Mouse (Mus musculus): ENCODE measurements around the gene Trappc6a. TPM values are rescaled to one million over a fixed set of nuclear protein-coding genes. Genes with fewer than 3 reads are reported as not detected.

The Trappc6a gene
- polyA plus RNA-seq, 1 experiment from 2014 or later: 51.7 TPM

DNA sequence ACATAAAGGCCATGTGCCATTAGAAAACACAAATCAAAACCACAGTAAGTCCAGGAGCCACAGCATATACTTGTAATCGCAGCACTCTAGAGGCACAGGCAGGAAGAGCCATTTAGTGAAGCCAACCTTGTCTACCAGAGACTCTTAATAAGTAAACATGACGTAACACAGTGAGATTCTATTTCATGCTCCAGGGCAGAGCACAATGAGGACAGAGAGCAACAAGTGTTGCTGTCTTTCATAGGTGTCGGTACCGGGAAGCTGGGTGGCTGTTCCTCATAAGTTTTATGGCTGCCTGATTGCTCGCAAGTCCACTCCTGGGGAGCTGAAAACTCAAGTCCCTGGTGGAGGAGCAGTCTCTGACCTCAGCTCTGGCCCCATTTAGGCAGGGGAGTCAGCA lies 43.4 kb downstream of the Trappc6a start:
- no peaks in the 10 kb centered on the region; the same call in 1 of the 2 replicates for H3K36me3 ChIP-seq (replicated peaks; ENCODE audit: control insufficient read depth, insufficient read depth, low read depth, low read length)
- no peak overlapping the region for H3K27ac ChIP-seq (replicated peaks; ENCODE audit: low read depth, low read length)
- no peak overlapping the region for H3K4me3 ChIP-seq (ENCODE audit: low read depth, low read length)
- no peaks in the 10 kb centered on the region for H3K27me3 ChIP-seq (ENCODE audit: control insufficient read depth, insufficient read depth, low read length)
- H3K9me3 ChIP-seq (replicated peaks; ENCODE audit: control insufficient read depth, low read length): no peaks in the 10 kb centered on the region
- H3K4me2 ChIP-seq (ENCODE audit: low read depth, low read length): no peak overlapping the region
- 86% methylated on average over 5 of the region's 5 CpGs for WGBS
- DNase-seq (ENCODE audit: low spot score): no peak
- H3K9ac ChIP-seq (replicated peaks; ENCODE audit: low read length): no peak overlapping the region
- no peaks in the 10 kb centered on the region for H3K4me1 ChIP-seq (ENCODE audit: control insufficient read depth, insufficient read depth, low read length)
- no peak for ATAC-seq (replicated peaks; ENCODE audit: insufficient number of reproducible peaks, low FRiP score, low TSS enrichment, low read depth)

DNA sequence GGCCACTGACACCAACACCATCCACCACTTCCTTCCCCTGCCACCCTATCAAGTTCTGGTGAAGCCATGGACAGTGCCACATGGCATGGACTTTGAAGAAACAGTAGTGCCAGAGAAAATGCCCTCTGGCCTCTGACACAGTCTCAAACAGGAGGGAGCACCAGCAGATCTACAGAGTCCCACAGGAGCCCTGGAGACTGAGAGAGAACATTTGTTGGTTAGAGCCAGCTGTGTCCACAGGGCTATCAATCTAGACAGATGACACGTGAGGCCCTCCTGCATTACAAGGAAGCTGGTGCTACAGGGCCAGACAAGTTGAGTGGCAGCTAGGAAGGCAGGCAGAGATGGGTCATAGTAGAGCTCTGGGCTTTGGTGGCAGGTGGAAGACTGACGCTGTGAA lies 44.2 kb downstream of the Trappc6a start:
- H3K27ac ChIP-seq (replicated peaks; ENCODE audit: low read depth, low read length): no peak overlapping the region
- no peaks in the 10 kb centered on the region for H3K9me3 ChIP-seq (replicated peaks; ENCODE audit: control insufficient read depth, low read length)
- no peak for DNase-seq (ENCODE audit: low spot score)
- no peaks in the 10 kb centered on the region for H3K4me1 ChIP-seq (ENCODE audit: control insufficient read depth, insufficient read depth, low read length)
- ATAC-seq (replicated peaks; ENCODE audit: insufficient number of reproducible peaks, low FRiP score, low TSS enrichment, low read depth): no peak
- H3K4me3 ChIP-seq (ENCODE audit: low read depth, low read length): no peak overlapping the region
- no peaks in the 10 kb centered on the region; the same call in 1 of the 2 replicates for H3K36me3 ChIP-seq (replicated peaks; ENCODE audit: control insufficient read depth, insufficient read depth, low read depth, low read length)
- no peak overlapping the region for H3K4me2 ChIP-seq (ENCODE audit: low read depth, low read length)
- no peak overlapping the region for H3K9ac ChIP-seq (replicated peaks; ENCODE audit: low read length)
- H3K27me3 ChIP-seq (ENCODE audit: control insufficient read depth, insufficient read depth, low read length): no peaks in the 10 kb centered on the region
- 79% methylated on average over 2 of the region's 2 CpGs for WGBS

DNA sequence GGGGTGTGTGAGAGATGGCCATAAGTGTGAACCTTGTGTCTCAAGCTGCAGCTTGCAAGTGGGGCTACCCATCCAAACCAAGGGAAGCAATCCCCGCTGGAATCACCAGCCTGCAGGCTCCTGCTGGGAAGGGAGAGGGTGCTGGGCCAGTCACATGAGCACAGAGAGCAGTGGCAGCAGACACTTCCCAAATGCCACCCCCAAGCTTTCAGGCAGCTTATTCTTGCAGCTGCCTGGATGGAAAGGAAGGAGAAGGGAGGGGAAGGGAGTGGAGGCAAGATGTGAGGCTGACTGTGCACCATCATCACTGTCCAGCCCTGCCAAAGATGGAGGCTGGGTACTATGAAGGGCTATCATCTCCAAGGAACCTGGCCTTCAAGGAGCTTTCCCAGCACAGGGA lies 46.0 kb downstream of the Trappc6a start:
- H3K9ac ChIP-seq (replicated peaks; ENCODE audit: low read length): no peak overlapping the region
- no peak for ATAC-seq (replicated peaks; ENCODE audit: insufficient number of reproducible peaks, low FRiP score, low TSS enrichment, low read depth)
- H3K9me3 ChIP-seq (replicated peaks; ENCODE audit: control insufficient read depth, low read length): no peaks in the 10 kb centered on the region
- no peaks in the 10 kb centered on the region for H3K27me3 ChIP-seq (ENCODE audit: control insufficient read depth, insufficient read depth, low read length)
- DNase-seq (ENCODE audit: low spot score): no peak
- 93% methylated on average over 1 of the region's 1 CpGs for WGBS
- no peak overlapping the region for H3K27ac ChIP-seq (replicated peaks; ENCODE audit: low read depth, low read length)
- peaks cover 2% of the 10 kb centered on the region; the same call in 1 of the 2 replicates for H3K4me1 ChIP-seq (ENCODE audit: control insufficient read depth, insufficient read depth, low read length)
- no peak overlapping the region for H3K4me3 ChIP-seq (ENCODE audit: low read depth, low read length)
- no peak overlapping the region for H3K4me2 ChIP-seq (ENCODE audit: low read depth, low read length)
- H3K36me3 ChIP-seq (replicated peaks; ENCODE audit: control insufficient read depth, insufficient read depth, low read depth, low read length): no peaks in the 10 kb centered on the region; the same call in 1 of the 2 replicates

DNA sequence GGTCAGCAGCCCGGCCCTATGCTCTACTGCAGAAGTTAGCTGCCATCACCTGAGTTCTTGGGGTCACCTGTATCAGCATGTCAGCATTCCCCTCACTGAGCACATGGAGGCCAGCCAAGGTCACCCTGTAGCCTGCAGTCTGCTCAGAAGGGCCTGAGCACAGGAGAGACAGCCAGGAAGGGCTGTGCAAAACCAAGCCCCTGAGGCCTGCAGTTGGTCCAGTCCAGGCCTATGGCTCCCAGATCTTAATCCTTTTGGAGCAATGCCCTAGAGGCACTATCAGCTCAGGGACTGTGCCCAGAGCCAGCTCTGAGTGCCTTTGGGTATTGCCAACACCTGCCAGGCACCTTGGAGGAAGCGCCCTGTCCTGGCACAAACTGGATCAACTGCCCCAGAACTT lies 48.9 kb downstream of the Trappc6a start:
- DNase-seq (ENCODE audit: low spot score): no peak
- no peak overlapping the region for H3K27ac ChIP-seq (replicated peaks; ENCODE audit: low read depth, low read length)
- H3K27me3 ChIP-seq (ENCODE audit: control insufficient read depth, insufficient read depth, low read length): no peaks in the 10 kb centered on the region
- WGBS: 100% methylated on average over 2 of the region's 2 CpGs
- H3K9ac ChIP-seq (replicated peaks; ENCODE audit: low read length): no peak overlapping the region
- H3K4me2 ChIP-seq (ENCODE audit: low read depth, low read length): no peak overlapping the region
- H3K36me3 ChIP-seq (replicated peaks; ENCODE audit: control insufficient read depth, insufficient read depth, low read depth, low read length): no peaks in the 10 kb centered on the region; the same call in 1 of the 2 replicates
- ATAC-seq (replicated peaks; ENCODE audit: insufficient number of reproducible peaks, low FRiP score, low TSS enrichment, low read depth): no peak
- no peak overlapping the region for H3K4me3 ChIP-seq (ENCODE audit: low read depth, low read length)
- H3K9me3 ChIP-seq (replicated peaks; ENCODE audit: control insufficient read depth, low read length): no peaks in the 10 kb centered on the region
- H3K4me1 ChIP-seq (ENCODE audit: control insufficient read depth, insufficient read depth, low read length): peaks cover 12% of the 10 kb centered on the region

DNA sequence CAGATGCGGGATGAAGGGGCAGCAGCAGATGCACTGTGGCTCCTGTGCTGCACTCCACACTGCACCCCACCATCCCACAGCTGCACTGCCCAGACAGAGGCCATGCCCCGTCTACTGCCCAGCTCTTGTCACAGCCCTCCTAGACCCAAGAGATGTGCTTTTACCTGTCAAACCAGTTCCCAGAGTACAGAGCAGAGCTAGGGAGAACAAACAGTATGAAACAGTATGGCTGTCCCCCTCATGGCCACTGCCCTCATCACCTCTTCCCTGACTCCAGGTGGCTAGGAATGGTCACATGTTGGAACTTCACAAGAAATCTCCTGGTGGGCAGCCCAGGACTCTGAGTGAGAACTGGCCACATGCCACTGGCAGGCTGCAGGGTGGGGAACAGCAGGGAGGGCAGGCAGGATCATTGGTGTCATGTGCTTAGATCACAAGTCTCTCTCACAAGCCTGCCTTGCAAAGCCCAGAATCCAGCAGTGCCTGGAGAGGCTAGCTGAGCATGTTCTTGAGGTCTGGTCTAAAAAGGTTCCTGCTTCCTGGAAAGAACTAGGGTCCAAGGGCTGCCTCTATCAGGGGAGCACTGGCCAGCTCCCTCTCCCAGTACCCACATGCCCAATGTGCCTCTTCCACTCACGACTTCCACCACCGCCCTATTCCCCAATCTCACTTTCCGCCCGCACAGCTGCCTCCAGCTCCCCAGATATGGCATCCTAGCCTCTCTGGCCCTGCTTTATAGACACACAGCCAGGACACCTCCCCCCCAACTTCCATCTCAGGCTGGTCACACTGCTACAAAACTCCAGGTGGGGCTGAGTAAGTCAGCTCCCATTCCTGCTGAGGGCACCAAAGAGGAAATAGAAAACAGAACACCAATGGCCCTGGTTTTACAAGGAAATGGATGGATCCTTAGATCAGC lies 50.0 kb downstream of the Trappc6a start:
- no peak overlapping the region for H3K4me3 ChIP-seq (ENCODE audit: low read depth, low read length)
- no peaks in the 10 kb centered on the region for H3K27me3 ChIP-seq (ENCODE audit: control insufficient read depth, insufficient read depth, low read length)
- DNase-seq (ENCODE audit: low spot score) (no peak), ATAC-seq (replicated peaks; ENCODE audit: insufficient number of reproducible peaks, low FRiP score, low TSS enrichment, low read depth) (no peak)
- no peaks in the 10 kb centered on the region; the same call in 1 of the 2 replicates for H3K36me3 ChIP-seq (replicated peaks; ENCODE audit: control insufficient read depth, insufficient read depth, low read depth, low read length)
- no peak overlapping the region for H3K27ac ChIP-seq (replicated peaks; ENCODE audit: low read depth, low read length)
- no peak overlapping the region for H3K4me2 ChIP-seq (ENCODE audit: low read depth, low read length)
- no peaks in the 10 kb centered on the region for H3K9me3 ChIP-seq (replicated peaks; ENCODE audit: control insufficient read depth, low read length)
- no peak overlapping the region for H3K9ac ChIP-seq (replicated peaks; ENCODE audit: low read length)
- 89% methylated on average over 6 of the region's 6 CpGs for WGBS
- peaks cover 12% of the 10 kb centered on the region for H3K4me1 ChIP-seq (ENCODE audit: control insufficient read depth, insufficient read depth, low read length)

DNA sequence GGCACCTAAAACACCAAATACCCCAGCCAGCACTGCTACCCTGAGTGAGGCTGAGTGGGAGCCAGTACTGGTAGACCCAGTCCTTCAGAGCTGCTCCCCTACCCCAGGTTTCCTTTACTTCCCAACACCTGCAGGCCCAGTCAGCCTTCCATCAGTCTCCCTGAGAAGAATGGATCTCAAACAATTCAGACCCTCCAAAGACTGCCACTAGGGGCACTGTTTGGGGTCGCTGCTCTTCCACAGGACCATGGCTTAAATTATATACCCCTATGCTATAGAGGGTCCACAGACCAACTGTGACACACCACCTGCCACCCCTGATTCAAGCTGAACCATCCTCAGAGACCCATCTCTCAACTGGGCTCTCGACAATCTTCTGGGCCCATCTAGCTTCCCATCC lies 50.8 kb downstream of the Trappc6a start:
- Histone ChIP-seq H3K27me3 (ENCODE audit: control insufficient read depth, insufficient read depth, low read length) (no peaks in the 10 kb centered on the region), H3K27ac (replicated peaks; ENCODE audit: low read depth, low read length) (no peak overlapping the region), H3K4me2 (ENCODE audit: low read depth, low read length) (no peak overlapping the region), H3K4me1 (ENCODE audit: control insufficient read depth, insufficient read depth, low read length) (peaks cover 12% of the 10 kb centered on the region), H3K9ac (replicated peaks; ENCODE audit: low read length) (no peak overlapping the region), H3K4me3 (ENCODE audit: low read depth, low read length) (no peak overlapping the region; the same call in 1 of the 2 replicates), H3K36me3 (replicated peaks; ENCODE audit: control insufficient read depth, insufficient read depth, low read depth, low read length) (no peaks in the 10 kb centered on the region; the same call in 1 of the 2 replicates), H3K9me3 (replicated peaks; ENCODE audit: control insufficient read depth, low read length) (no peaks in the 10 kb centered on the region)
- 42% methylated on average over 2 of the region's 2 CpGs for WGBS
- DNase-seq (ENCODE audit: low spot score) (peak; percentile 73), ATAC-seq (replicated peaks; ENCODE audit: insufficient number of reproducible peaks, low FRiP score, low TSS enrichment, low read depth) (no peak)

DNA sequence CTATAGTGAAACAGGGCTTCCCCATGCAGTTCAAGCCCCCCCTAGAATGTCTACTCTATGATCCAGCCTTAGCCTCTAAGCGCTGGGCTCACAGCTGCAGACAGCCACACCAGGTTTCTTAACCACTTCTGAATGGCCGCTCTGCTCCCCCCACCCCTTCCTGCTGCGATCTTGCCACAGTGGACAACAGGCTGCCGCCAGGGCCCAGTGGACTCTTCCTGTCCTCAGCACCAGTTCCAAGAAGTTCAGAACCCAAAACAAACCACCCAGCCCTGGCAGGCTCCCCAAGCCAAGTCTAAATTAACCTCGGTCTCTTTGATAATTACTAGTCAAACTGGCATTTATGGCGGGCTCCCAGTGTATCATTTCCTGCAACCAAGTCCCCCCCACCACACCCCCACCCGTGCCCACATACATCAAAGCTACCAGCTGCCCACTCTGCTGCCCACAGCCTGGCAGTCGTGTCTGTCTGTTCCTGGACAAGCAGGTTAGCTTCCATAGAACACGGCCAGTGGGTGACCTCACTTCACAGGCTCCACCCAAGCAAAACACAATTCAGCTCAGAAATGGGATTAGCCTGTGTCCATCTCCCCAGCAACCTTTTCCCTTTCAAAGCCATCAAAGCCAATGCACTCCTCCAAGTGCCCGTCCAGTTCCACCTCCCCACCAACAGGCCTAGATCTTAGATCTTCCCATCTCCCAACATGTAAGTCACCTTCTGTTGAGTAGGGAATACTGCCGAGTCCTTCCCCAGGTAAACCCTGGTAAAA lies 52.5 kb downstream of the Trappc6a start:
- DNase-seq (ENCODE audit: low spot score): no peak
- peaks cover 8% of the 10 kb centered on the region for H3K36me3 ChIP-seq (replicated peaks; ENCODE audit: control insufficient read depth, insufficient read depth, low read depth, low read length)
- peaks cover 12% of the 10 kb centered on the region for H3K4me1 ChIP-seq (ENCODE audit: control insufficient read depth, insufficient read depth, low read length)
- peak overlapping the region; percentile 94 for H3K9ac ChIP-seq (replicated peaks; ENCODE audit: low read length)
- no peaks in the 10 kb centered on the region for H3K27me3 ChIP-seq (ENCODE audit: control insufficient read depth, insufficient read depth, low read length)
- no peaks in the 10 kb centered on the region for H3K9me3 ChIP-seq (replicated peaks; ENCODE audit: control insufficient read depth, low read length)
- H3K27ac ChIP-seq (replicated peaks; ENCODE audit: low read depth, low read length): no peak overlapping the region; the same call in 1 of the 2 replicates
- WGBS: 29% methylated on average over 11 of the region's 11 CpGs
- H3K4me2 ChIP-seq (ENCODE audit: low read depth, low read length): peak overlapping the region; percentile 87
- no peak for ATAC-seq (replicated peaks; ENCODE audit: insufficient number of reproducible peaks, low FRiP score, low TSS enrichment, low read depth)
- peak overlapping the region; percentile 96 for H3K4me3 ChIP-seq (ENCODE audit: low read depth, low read length)

DNA sequence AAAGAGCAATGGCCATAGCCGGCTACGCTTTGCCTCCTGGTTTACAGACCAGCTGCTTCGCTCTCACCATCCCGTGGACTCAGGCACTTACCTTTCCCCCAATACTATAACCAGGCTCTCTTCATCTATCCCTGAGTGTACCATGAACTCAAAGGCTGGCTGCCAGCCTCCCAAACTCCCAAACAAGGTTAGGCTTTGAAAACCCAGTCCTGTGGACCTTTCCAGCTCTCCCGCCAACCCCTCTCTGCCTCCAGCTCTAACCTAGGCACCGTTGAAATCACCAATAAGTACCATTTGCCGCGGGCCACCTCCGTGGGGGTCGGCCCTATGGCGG lies 53.2 kb downstream of the Trappc6a start:
- H3K9me3 ChIP-seq (replicated peaks; ENCODE audit: control insufficient read depth, low read length): no peaks in the 10 kb centered on the region
- DNase-seq (ENCODE audit: low spot score): no peak
- H3K4me1 ChIP-seq (ENCODE audit: control insufficient read depth, insufficient read depth, low read length): peaks cover 12% of the 10 kb centered on the region
- no peak overlapping the region for H3K27ac ChIP-seq (replicated peaks; ENCODE audit: low read depth, low read length)
- H3K9ac ChIP-seq (replicated peaks; ENCODE audit: low read length): peak overlapping the region; percentile 94
- peak overlapping the region; percentile 96 for H3K4me3 ChIP-seq (ENCODE audit: low read depth, low read length)
- no peaks in the 10 kb centered on the region for H3K27me3 ChIP-seq (ENCODE audit: control insufficient read depth, insufficient read depth, low read length)
- peak overlapping the region; percentile 87 for H3K4me2 ChIP-seq (ENCODE audit: low read depth, low read length)
- 1% methylated on average over 11 of the region's 11 CpGs for WGBS
- peaks cover 8% of the 10 kb centered on the region for H3K36me3 ChIP-seq (replicated peaks; ENCODE audit: control insufficient read depth, insufficient read depth, low read depth, low read length)
- ATAC-seq (replicated peaks; ENCODE audit: insufficient number of reproducible peaks, low FRiP score, low TSS enrichment, low read depth): no peak; the same call in 1 of the 2 replicates
